Mouse (Mus musculus) lung, postnatal 25 days (tissue): ENCODE results near the gene Asb18.

ENCODE experiments used
- DNase-seq: peaks from one replicate; pipeline ENCODE4 v3.0.0; 2022; ENCODE audit warnings: low spot score

Asb18 gene

DNA sequence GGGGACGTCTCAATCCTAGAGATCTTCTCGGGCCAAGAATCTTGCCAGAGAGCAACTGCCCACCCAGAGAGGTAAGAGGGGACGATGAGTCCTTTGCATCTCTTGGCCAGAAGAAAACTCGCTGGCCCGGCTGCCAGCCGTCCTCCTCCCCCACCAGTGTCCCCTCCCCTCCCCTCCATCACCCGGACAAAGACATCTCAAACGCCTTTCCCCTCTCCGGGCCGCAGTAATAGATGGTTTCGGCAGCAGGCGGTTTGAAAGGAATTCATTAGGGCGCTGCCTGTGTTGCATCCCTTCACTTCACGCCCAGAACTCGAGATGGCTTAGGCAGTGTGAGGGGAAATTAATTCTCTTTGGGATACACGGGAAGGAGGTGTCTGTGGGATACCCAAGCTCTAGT lies 81.8 kb downstream of the Asb18 start:
- no peak for DNase-seq

DNA sequence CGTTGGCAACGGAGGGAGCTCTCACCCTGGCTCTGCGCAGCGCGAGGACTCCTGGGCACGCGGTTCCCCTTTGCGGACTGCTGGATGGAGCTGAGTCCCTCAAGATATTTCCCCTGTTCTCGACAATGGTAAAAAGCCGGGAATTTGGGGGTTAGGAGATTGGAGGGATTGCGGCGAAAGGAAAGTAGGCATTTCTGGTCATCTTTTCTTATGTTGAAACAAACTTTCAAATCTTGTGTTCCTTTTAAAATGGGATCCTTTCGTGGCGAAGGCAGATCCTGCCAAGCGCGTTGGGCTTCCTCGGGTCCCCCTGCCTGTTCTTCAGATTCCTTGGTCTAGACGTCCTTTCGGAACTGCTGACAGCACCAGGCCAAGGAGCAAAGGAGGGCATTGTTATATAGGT lies 82.4 kb downstream of the Asb18 start:
- DNase-seq = no peak

DNA sequence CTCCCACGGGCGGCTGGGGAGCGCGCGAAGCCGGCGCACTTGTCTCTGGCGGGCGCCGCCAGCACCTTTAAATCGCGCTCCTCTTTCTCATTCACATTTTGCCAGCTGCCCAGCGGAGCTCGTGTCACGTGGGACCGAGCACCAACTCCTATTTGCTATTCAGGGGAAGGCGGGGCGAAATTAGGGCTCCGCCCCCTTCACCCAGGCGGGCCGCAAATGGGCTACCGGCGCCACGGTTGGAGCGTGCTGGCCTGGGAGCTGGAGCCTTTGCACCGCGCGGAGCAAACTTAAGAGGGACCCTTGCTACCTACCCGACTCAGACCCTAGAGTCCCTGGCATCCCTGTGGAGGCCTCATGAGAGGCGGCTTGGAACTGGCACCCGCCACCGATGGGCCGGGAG lies 83.3 kb downstream of the Asb18 start, which contains the start of gene Gbx2:
Gbx2 (minus strand) TSS at position 60 of the 400 bp plus-strand sequence.
- DNase-seq = peak; percentile 20

DNA sequence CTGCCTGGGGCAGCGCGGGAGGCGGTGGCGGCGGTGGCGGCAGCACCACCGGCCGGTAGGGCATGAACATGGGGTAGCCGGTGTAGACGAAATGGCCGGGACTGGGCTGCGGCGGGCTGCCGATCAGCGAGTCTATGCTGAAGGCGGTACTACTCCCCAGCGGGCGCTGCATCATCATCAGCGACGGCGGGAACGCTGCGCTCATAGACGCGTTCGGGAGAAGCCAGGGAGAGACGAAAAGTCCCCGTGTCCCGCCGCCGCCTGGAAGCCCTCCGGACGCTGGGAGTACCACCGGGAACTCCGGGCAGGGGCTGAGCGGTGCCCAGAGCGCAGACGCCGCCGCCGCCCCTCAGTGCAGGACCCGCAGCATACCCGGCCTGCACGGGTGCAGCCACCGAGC lies 83.9 kb downstream of the Asb18 start:
- DNase-seq = no peak

DNA sequence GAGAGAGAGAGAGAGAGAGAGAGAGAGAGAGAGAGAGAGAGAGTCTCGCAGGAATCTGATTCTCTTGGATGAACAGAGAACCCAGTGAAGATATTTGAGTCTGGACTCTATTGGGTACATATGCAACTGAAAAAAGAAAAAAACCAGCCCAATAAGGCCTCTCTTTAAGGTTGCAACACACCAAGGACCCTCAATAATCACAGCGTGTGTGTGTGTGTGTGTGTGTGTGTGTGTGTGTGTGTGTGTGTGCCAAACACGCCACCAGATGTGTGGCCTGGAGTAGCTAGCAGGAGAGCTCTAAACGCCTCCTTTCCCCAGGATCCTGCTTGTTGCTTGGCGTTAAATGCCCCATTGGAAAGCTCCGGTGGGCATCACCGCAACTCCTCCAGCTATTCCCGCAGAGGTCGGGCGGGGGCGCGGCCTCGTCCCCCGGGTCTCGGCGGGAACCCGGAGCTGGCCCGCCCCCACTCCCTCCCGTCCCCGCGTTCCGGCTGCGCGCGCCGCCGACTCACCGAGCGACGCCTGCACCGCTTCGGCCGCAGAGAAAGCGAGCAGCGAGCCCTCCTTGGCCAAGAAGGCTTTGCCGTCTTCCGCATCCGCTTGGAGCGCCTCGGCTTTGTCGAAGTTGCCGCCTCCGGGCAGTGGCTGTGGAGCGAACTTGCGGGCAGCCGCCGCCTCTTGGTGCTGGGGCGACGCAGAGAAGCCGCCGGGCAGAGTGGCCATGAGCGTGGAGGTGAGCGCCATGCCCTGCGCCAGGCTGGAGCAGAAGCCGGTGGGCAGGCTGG lies 84.6 kb downstream of the Asb18 start:
- DNase-seq = no peak

DNA sequence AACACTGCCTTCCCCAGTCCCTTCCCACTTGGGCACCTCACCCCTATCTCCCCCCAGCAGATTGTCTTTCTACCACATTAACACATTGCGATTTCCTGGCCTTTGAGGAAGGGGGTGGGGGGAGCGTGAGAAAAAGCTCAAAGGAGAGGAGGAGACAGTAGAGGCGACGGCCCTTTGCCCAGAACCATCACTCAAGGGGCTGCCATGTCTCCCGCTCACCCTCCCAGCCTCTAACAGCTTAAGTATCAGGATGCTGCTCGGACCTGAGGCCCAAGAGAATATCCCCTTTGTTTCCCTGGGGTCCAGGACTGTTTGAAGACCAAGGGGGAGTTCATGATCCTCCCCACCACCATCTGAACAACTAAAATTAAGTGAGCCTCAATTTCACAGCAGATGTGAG lies 85.3 kb downstream of the Asb18 start:
- DNase-seq = no peak

DNA sequence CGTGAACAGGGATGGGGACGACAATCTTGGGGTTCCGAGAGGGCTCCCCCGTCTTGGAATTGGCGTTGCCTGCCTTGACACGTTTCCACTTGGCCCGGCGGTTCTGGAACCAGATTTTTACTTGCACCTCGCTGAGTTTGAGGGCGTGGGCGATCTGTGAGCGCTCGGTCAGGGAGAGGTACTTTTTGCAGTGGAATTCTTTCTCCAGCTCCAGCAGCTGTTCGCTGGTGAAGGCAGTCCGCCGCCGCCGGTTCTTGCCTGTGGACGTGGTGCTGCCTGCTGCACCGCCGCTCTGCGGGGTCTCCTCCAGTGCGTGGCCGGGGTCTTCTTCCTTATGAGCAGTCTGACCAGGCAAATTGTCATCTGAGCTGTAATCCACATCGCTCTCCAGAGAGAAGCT lies 85.8 kb downstream of the Asb18 start:
- DNase-seq = no peak

DNA sequence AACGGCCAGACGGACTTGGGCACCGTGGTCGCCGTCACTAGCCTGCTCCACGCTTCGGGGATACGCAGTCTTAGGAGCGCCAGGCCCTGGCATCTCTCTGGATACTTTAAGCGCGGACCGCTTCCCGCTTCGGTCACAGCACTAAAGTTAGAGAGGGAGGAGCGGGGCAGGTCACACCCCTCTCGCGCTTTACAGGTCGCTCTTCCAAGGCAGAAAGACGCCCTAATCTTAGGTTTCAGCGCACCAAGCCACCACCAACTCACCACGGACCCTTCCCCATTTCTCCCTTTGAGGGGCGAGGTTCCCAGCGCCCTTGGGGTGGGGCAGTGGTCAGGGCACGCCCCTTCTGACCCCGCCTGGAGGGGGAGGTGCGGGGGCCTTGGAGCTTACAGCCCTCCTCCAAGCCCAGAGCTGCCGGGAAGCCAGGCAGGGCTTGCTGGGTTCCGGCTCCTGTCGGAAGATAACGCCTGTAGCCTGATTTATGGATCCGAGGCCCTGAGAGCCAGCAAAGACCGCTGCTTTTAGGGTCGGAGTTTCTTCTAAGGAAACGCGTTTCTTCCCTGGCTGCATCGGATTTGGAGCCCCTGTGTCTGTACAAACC lies 87.3 kb downstream of the Asb18 start:
- no peak for DNase-seq

DNA sequence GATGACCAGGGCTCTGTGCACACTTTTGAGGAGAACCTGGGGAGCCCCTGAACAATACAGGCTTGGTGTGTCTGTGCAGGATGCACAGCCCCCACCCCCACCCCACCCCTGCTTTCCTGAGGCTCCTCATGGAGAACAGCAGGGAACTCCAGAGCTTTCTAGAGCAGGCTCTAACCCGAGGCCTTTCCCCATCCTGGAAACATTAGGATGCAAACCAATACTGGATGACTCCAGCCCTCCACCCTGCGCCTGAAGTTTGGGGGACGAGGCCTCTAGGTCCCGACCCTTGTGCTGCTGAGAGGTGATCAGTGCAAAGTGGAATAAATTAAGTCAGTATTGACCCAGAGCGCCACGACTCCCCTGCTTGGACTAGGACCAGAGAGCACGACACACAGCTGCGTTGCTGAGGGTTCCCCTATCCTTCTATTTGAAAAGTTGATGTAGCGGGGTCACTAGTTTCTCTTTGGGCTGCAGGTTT lies 87.8 kb downstream of the Asb18 start:
- DNase-seq = no peak

DNA sequence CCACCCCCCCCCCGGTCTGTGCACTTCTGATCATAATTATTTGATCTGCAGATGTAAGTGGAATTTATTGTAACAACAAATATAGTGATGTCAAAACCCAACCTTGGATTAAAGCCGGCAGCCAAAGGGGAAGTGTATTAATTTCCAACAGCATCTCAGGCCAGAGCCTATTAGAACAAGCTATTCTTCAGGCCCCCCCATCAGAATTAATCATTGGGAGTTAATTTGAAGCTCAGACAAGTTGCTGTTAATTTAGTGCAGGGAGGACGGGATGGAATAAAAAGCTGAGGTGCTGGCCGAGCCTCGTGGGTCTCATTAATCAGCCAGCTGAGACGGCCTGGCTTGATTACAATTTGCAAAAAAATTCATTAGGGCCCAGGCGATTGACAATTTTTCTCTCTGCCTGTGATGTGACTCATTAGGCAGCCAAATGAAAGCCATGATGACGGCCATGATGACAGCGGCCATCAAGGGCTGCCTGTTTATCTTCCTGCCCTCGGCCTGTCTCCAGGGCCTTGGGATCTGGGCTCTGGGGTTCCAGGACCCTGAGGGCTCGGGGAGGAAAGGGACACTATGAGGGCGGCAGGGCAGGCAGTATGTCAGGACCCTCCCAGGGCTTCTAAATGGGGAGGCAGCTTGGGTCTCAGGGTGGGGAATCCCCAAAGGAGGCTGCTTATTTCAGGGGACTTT lies 88.8 kb downstream of the Asb18 start:
- DNase-seq = no peak

DNA sequence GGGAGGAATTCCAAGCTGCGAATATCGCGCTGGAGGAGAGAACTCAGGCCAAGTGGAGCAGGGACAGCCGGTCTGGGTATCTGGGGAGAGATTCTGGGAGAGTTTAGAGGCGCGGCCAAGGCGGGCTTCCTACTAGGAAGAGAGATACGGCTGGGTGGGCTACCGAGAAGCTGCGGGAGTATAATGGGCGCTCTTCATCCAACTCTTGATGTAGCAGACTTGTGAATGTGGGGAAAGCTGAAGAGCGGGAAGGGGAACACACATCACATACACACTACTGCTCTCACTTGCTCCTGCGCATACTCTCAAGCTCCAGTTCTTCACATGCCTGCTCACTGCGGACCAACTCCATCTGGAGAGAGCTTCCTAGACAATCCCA lies 90.8 kb downstream of the Asb18 start:
- DNase-seq = no peak

DNA sequence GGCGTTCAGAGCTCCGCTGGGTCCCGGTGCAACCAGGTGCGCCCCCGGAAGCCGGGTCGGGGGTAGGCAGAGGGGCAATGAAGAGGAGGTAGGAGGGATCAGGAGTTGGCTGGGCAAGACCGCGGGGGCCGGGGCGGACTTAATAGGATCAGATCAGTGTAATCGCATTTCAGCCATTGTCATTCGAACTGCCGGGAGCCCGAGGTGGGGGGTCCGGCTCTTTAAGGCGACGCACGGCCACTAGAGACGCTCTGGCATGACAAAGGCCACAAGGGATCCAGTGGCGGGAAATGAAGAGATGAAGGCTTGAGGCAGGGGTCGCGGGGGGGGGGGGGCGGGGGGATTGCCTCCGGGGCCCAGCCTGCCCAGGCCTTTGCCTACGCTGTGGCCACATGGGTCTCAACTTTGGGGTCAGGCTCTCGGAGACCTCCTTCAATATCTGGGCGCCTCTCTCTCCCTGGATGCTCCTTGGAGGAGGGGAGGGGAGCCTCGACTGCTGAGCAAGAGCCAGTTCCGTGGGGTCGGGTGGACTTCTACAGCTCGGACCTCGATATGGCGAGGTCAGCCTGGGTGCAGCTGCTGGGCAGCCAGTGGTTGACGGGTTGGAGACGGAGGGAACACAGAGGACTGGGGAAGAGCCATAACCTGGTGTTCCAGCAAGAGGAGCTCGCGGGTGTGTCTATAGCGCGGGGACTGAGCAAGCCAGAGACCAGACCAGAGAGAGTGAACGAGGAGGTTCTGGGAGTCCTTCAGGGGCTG lies 91.4 kb downstream of the Asb18 start:
- no peak for DNase-seq

DNA sequence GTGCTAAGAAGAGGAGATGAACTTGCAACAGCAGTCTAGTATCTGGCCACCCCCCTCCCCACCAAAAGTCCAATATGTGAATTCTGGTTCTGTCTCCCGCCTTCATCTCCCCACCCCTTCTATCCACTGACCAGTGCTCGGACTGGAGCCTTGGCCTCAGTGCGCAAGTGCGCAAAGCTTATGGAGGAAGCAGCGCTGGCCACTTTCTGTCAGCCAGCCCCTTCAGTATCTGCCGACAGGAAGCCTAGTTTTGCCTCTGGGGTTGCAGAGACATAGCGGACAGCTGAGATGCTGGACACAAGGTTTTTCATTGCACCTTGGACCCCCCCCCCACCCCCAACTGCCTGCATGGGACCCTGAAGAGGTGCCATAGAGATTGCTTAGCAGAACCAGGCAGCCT lies 92.2 kb downstream of the Asb18 start:
- no peak for DNase-seq

DNA sequence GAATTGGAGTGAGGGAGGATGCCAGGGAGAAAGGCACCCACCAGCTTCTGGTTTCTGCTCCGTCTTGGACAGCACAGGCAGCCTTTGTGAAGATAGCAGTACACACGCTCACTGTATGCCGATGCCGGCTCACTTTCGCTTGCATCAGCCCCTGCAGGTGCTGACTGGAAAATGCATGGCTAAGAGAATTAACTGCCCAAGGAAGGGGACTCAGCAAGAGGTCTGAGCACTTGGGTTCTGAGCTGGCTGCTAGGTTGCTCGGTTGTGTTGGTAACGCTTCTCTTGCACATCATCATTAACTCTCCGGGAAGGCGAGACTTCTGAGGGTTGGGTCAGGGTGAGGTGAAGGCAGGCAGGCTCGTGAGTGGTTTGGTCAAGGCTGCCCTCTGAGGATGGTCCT lies 92.7 kb downstream of the Asb18 start:
- no peak for DNase-seq

DNA sequence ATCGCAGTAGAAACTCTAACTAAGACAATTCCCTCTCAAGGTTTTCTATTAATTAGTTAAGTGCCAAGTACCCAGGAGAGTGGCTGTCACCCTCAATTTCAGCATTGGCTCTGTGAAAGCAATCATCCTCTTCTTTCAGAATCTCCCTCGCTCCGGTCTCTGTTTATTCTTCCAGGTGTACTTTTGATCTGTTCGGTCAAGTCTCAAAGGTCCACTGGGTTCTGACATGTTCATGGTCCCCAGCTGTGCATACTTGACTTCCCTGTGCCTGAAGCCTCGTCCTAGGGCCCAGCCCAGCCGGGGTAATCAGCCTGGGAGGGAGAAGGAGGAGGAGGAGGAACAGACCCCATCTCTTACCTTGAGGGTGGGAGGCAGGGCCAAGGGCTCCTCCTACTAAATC lies 95.3 kb downstream of the Asb18 start:
- DNase-seq = no peak

DNA sequence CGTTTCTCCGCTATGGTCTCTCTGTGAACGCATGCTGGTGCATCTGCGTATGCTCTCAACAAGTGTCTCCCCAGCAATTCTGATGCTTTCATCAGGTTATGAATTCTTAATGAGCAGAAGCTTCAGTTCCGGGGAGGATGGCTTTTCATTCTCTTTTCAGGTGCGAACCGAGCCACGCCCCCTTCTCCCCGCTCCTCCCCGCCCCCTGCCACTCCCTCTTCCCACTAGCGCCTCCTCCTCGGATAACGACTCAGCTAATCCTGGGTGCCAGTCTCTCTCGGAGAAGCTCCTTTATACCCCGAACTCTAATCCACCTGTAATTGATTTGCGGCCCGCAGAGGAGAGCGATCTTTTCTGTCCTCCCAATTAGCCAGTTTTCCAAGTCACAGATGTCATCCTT lies 96.4 kb downstream of the Asb18 start:
- DNase-seq = no peak

DNA sequence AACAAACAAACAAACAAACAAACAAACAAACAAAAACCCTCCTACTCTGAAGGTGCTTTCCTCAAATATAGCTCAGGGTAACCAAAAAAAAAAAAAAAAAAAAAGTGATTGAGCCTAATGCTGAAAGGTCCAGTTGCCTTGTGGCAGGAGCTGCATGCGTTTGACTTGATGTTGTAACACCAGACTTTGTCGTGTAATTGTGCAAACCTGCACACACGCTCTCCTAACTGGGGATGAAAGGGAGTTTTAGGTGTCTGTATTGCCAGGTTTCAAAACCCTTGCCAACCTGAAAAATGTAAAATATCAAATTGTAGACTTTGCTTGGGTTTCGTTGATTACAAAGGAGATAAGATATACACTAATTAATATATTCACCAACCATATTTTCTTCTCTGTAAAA lies 100.9 kb downstream of the Asb18 start:
- DNase-seq = no peak

DNA sequence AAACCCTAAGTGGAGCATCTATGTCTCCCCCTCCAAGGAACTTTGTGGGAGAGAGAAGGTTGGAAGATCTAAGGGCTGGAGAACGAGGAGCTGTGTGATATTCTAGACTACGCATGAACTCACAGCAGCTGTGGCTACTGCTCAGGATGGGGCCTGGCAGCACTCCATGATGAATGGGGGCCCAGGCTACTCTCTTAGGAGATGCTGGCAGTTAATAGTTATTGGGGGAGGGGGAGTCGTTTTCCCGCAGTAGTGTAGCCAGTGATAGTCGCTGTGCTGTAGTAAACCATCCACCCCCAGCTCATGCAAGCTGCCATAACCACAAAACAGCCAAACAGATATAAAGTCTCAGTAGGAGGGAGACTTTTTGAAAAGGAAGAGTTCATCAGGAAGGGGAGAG lies 102.1 kb downstream of the Asb18 start:
- no peak for DNase-seq

DNA sequence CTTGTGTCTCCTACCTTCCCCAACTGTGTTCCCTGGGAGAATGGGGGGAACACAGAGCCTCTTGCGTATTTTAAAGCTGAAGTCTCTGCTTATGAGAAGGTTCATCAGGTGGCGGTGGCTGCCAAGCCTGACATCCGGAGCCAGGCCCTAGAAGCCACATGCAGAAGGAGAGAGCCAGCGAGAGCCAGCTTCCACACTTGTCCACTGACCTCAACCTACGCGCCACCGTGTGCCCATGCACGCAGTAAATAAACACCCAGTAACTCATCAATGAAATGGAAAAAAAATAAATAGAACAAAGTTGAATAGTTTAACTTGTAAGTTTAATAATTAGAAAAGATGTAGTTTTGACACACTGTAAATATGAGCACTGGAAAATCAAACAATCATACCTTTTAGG lies 104.7 kb downstream of the Asb18 start:
- DNase-seq = no peak

DNA sequence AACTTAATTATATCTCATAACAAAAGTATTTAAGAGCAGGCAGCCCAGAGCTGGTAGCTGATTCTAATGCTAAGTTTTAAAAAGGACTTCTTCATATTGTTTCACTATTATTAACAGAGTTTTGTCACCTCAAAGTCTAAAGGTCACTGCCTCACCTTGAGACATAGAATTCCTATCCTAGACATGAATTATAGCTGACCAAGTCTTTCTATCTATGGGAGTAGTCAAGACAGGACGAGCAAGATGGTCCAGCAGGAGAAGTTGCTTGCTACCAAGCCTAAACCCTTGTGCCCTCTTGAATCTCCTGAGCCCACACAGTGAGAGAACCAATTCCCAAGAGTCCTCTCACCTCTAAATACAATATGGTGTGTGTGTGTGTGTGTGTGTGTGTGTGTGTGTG lies 111.8 kb downstream of the Asb18 start:
- no peak for DNase-seq

DNA sequence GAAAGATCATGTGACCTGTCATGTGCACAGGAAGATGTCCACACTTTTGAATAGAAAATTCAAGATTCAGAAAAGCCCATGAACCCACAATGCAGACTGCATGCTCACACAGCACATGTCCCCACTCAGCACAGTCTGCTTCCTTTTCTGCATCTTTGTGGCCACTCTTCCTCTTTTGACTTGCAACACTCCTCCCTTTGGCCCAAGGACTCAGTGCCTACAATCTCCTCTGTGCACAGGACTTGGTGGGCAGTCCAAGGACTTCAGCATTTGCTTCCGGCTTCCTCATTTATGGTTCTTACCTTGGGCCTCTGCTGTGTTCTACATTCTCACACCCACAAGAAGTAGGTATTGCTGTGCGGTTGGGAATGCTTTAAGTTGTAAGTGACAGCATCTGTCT lies 112.2 kb downstream of the Asb18 start:
- DNase-seq = no peak

DNA sequence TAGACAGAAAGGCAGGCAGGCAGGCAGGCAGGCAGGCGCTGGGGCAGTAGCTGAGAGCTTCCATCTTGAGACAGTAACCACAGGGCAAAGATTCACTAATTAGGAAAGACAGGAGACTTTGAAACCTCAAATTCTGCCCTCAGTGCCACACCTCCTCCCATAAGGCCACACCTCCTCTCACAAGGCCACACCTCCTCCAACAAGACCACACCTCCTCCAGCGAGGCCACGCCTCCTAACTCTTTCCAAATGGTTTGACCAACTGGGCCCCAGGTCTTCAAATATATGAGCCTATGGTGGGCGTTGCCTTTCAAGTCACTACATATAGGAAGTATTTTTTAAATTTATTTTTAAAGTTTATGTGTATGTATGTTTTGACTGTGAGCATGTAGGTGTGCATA lies 113.1 kb downstream of the Asb18 start:
- DNase-seq = no peak
